Mouse (Mus musculus) spleen, adult 12 weeks (tissue): ENCODE results near the gene Tmem126b.

Source experiments
- DNase-seq: peaks from one replicate; pipeline ENCODE4 v3.0.0; 2022; ENCODE audit warnings: low spot score

Tmem126b gene

GRCm38 (mm10) chr7:90426020-90427001 is 49.5 kb downstream of the Tmem126b start, which contains the start of gene Ccdc89:
Gene Ccdc89, plus strand, starts transcription at chr7:90426577.
- no peak for DNase-seq
